Mouse (Mus musculus) adrenal gland, adult (tissue): Measurements from ENCODE around the gene Ctsd.
A peak's percentile ranks its signal among the peaks of the same experiment; 100 is the strongest.
"Not testable (repeated sequence)": the region's sequence is repeated elsewhere in the genome, so short reads cannot be mapped to it uniquely, and the experiment has no call there.

Experiments
- DNase-seq, 2 experiments: peaks; one replicate each; pipeline ENCODE4 v3.0.0; 2022 to 2023; ENCODE audit warnings: low spot score in 1 of 2; ENCODE audit not compliant: inconsistent age in 2 of 2

Gene Ctsd

DNA sequence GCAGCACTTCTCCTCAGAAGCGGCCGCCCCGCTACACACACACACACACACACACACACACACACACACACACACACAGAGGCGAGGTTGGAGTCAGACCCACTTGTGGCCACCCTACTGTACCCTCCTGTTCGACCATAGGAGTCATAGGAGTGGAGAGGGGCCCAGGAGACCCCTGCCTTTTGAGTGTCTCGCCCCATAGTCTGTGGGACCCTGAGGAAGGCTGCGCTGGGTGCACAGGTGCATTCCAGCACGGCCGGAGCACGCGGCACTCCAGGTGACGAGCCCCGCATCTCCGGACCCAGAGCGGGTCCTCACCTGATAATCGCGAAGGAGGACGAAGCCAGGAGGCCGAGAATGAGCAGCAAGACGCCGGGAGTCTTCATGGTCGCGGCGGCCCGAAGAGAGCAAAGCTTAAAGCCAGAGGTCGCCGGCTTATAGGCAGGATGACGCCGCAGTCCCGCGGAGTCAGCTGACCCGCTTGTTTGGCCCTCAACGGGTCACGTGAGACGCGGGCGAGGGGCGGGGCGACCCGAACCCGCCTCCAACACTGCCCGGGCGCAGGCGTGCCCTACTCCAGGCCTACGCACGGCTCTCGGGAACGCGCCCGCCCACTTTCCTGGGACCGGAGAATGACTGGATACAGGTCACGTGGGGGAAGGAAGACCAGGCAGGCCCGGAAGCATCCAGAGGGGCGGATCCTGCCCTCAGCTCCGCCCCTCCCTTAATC, at the start of gene Ctsd:
TSS of gene Ctsd (minus strand) at position 620 of the 730 bp plus-strand sequence.
- DNase-seq, result peak; percentile 99

- DNase-seq, result no peak
Observed at GRCm38 (mm10) chr7:142437324-142437723, 49.5 kb upstream of the Ctsd start.

GRCm38 (mm10) chr7:142435524-142435923, 47.7 kb upstream of the Ctsd start:
- peak; percentile 52 to 90 for DNase-seq

DNA sequence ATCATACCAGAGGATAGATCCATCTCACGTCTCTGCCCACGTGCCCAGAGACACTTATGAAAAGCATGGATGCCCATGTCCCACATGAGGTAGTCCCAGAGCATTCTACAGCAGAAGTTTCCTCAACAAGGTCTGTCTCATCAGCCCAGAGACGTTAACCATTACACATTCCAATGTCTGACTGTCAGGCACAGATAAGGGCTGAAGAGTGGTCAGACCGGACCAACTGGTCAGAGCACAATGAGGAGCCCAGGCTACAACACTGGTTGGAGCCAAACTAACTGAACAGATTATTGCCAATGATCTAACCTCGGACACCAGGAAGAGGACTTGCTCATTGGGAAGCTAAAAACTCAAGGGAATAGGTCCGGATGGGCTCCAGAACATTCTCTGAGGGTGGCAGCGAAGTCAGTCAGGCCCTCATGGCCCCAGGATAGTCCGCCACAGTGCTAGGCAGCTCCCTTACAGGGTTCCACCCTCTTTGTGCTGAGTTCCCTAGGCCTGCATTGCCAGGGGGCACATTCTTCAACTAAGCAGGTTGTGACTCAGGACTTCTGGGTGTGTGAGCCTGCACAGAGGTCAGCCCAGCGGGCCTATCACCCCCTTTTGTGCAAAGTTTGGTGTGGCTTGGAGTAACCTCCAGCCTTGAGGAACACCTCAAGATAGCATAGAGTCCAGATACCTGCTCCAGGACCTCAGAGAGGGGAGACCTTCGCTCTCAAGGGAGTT, 46.5 kb upstream of the Ctsd start, which contains the start of gene Syt8:
TSS of gene Syt8 (plus strand) at position 714 of the 729 bp plus-strand sequence.
- DNase-seq, result no peak

- no peak for DNase-seq
Observed at GRCm38 (mm10) chr7:142433623-142434022, 45.8 kb upstream of the Ctsd start.

DNA sequence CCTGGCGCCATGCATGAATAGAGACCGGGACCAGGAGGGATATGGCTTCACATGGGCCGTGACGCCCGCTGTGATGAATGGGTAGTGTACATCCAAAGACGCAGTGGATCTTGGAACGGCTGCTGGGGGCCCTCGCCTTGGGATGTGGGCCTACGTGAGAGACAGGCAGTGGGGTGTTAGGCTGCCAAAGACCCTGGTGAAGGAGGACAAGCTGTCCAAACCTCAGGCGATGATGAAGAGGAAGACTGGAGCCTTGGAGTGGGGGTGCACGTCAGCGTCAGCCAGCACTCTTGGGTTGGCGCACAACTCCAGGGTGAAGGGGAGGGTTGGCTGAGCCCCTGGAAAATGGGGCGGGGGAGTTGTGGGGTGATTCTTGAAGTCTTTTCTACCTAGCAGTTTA, 43.3 kb upstream of the Ctsd start:
- DNase-seq, result no peak

DNA sequence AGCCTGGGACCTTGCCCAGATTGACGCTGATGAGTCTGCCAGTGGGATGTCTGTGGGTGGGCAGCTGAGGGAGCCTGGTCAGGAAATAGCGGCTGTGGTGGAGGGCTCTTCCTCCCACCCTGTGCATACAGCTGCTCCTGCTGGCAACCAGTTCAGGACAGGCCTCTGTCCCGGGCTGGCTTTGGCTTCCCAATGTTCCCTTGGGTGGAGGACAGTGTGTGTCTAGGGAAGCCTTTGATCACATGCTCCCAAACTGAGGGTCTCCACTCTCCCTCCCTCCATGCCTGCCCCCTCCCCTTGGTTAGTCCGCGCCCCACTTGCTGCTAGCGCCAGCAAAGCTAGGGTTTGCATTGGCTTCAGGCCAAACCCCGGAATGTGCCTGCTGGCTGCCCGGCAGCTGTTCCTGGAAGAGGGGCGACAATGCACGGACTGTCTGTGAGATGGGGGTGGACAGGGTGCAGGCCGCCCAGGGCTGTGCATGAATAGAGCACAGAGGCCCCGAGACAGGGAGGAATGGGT, 42.4 kb upstream of the Ctsd start:
- no peak for DNase-seq

GRCm38 (mm10) chr7:142428213-142428612, 40.4 kb upstream of the Ctsd start:
- no peak for DNase-seq

DNA sequence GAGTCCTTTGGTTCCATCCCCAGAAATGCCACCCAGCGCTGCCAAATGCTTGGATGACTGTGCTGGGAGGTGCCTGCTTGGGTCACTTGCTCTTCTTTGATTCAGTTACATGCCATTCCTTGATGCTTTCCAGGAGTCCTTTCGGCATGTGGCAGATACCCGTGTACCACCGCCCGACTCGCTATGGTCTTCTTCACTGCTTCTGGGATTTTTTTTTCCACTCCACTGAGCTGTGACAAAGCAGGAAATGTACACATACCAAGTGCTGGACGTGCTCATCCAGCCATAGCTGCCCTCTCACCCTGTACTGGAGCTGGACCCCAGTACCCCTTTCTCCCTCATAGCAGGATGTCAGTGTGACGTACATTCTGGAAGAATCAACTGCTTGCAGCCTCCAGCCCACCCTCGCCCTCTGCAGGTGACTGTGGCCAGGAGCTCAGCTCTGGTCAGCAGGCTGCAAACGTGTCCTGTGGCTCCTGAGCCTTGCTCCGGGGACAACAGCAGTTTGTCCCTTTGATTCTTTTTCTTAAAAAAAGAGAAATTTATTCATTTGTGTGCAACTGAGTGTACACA, 37.9 kb upstream of the Ctsd start:
- peak in 1 of 2 experiments; percentile 56 for DNase-seq

DNA sequence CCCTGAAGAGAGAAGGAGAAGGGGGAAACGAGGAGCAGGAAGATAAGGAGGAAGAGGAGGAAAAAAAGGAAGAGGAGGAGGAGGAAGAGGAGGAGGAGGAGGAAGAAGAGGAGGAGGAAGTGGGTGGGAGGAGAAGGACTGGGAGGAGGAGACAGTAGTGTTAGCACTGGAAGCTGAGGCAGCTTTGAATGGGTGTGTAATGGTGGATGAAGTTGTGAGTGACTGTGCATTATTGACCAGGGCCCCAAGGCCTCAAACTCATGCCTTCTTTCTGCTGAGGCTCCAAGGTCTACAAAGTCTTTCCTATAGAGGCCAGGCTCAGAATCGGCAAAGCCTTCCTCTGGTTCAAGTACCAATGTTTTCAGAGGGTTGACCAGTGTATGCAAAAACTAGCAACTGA, 34.0 kb upstream of the Ctsd start:
- no peak for DNase-seq

DNA sequence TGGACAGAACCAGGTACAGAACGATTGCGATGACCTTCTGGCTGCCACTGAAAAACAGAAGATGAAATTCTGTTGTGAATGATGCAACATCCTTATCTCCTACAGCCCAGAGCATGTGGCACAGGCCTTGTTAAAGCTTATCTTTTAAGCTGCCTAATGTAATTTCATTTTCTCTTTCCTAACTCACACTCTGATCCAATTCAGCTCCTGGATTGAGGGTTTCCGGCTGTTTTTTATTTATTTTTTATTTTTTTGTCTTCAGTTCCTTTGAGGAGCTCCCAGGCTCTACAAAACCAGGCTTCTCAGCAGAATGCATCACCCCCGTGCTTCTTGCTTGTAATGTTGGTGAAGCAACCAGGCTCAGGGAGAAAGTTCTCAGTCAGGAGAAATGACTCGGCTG, 32.0 kb upstream of the Ctsd start:
- peak in 1 of 2 experiments; percentile 56 for DNase-seq

DNA sequence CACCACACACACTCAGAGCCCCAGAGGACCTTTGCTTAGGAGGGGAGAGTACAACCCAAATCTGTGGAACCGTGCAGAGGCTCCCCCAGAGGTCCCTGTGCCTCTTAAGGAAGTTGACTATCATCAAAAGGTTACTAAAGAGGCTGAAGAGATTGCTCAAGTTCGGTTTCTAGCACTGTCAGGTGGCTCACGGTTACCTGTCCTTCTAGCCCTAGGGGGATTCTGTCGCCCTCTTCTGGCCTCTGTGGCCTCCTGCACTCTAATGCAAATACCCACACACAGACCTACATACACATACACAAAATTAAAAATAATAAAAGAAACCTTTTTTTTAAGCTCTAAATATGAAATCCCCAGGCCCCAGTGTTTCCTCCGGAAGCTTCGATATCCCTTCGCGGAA, 30.8 kb upstream of the Ctsd start:
- DNase-seq, result no peak

- no peak for DNase-seq
Observed at GRCm38 (mm10) chr7:142418027-142418426, 30.2 kb upstream of the Ctsd start.

GRCm38 (mm10) chr7:142416225-142416624, 28.4 kb upstream of the Ctsd start:
- DNase-seq, result no peak

DNA sequence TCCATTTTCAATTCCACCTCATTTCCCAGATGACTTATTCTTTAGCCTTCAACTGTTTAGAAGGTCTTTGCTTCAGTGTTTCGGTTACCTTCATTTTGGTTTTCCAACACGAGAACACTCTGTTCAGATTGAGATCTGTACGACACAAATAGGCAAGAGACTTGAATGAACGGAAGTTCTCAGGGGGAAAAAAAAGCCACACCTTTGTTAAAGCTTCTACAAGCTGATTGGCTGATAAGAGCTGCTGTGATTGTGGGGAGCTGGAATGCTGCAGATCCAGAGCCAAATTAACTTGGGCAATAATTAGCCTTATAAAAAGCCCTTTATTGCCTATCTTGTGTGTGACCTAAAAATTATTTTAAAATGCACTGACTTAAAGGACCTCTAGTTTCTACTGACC, 27.5 kb upstream of the Ctsd start:
- DNase-seq, result peak in 1 of 2 experiments; percentile 66

DNA sequence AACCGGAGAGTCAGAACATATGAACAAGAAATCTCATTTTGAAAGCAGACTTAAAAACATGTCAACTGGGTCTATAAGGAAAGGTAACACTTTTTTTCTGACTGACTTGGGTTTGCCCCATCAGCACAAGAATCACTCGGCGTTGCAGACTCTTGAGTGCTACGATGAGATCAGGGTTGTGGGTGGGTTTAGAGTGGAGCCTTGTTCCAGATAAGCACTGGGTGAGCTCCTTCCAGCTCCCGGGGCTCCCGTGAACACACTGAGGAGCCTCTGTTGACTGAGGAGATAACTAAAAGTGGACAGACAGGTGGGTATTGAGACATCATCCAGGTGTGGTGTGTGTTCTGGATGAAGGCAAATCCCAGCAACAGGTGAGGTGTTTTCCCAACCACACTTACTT, 25.4 kb upstream of the Ctsd start:
- no peak for DNase-seq

DNA sequence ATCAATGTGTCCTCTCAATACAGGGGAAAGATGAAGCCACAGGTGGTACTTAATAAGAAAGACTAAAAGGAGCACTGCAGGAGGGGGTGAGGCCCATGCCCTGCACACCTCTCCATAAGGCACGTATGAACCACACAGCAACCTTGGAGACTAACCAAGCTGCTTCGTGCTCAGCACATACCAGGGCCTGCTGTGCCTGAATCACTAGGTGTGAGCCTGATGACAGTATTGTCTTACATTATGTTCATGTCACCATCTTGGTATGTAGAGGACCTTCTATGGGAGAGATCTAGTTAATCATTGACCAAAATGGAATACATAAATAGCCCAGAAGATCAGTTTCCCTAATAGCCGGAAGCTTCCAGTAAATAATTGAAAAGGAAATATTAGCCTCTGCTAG, 21.8 kb upstream of the Ctsd start:
- no peak for DNase-seq

GRCm38 (mm10) chr7:142408686-142409085, 20.8 kb upstream of the Ctsd start:
- no peak for DNase-seq

DNA sequence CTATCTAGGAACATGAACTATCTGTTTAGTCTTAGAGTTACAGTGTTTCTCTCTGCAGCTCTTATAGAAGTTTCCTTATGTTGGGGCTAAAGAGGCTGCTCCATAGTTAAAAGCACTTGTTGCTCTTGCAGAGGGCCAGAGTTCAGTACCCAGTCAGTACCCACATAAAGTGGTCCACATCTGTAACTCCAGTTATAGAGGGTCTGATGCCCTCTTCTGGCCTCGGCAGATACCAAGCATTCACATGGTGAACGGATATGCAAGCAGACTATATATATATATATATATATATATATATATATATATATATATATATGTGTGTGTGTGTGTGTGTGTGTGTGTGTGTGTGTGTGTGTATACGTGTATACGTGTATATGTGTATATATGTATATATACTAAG, 20.1 kb upstream of the Ctsd start:
- DNase-seq, result no peak

DNA sequence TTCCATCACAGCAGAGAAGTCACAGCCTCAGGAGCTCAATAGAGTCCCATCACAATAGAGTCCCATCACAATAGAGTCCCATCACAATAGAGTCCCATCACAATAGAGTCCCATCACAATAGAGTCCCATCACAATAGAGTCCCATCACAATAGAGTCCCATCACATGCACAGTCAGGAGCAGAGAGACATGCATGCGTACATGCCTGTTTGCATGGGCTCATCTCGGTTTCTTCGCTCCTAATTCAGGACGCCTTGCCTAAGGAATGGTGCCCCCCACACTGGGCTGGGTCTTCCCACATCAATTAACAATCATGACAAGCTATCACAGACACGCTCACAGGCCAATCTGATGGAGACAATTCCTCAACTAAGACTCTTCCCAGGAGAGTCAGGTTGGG, 17.3 kb upstream of the Ctsd start:
- not testable (repeated sequence) for DNase-seq

DNA sequence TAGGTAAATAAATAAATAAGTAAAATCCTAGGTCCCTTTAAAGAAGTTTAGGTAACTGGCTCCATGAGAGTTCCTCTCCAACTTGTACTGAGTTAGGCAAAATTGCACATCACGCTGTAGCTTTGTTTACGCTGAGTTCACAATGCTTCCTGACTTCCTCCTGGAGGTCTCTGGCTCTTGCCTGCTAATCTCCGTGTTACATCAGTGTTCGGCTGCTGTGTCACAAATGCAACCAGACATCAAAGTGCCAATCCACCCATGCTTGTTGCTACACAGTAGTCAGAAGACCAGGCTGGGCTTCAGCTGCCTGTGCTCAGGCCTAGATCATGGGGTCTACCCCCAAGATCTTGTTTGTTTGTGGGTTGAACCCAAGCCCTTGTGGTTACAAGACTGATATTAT, 15.8 kb upstream of the Ctsd start:
- no peak for DNase-seq

DNA sequence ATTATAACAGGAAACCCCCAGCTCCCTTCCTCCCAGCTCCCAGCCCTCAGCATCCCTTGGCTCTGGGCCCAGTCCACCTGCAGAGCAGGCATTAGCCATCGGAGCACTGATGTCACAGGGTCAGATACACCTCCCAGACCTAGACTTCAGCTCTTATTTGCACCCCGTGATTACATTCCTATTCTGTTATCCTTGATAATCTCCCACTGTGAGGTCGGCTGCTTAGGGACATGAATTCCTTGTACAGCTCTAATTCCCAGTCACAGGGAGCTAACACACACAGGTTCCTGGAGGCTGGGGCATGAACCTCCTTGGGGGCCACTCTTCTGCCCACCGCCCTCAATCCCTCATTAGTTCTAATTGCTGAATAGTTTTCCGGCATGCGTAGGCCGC, 12.9 kb upstream of the Ctsd start:
- peak in 1 of 2 experiments; percentile 36 for DNase-seq
